Mouse (Mus musculus) E14TG2a.4 (cell line): ENCODE data around the gene Lims1.

Experiments
- H3K27me3 ChIP-seq: 2 replicates; pipeline ENCODE4 v1.6.1; 2014; ENCODE audit warnings: low read length, control low read depth; ENCODE audit not compliant: insufficient read depth
- H3K36me3 ChIP-seq: 2 replicates; pipeline ENCODE4 v1.6.1; 2014; ENCODE audit warnings: low read length, control low read depth; ENCODE audit not compliant: insufficient read depth
- H3K4me1 ChIP-seq: replicated peaks from 2 replicates; pipeline ENCODE4 v1.6.1; 2014; ENCODE audit warnings: low read depth, low read length, control low read depth
- H3K4me3 ChIP-seq: replicated peaks from 2 replicates; pipeline ENCODE4 v1.5.1; 2014; ENCODE audit warnings: mild to moderate bottlenecking, low read length
- H3K9me3 ChIP-seq: 2 replicates; pipeline ENCODE4 v1.6.1; 2014; ENCODE audit warnings: low read length, control low read depth
- CTCF ChIP-seq: conservative IDR thresholded peaks from 2 replicates; pipeline ENCODE4 v1.5.1; 2014; ENCODE audit warnings: low read length
- NANOG ChIP-seq: IDR thresholded peaks from 2 replicates; pipeline ENCODE4 v1.6.1; 2014; ENCODE audit warnings: borderline replicate concordance, low read length, mixed read lengths
- POU5F1 ChIP-seq: IDR thresholded peaks from 2 replicates; pipeline ENCODE4 v1.6.1; 2014; ENCODE audit warnings: low read length, borderline replicate concordance

Gene Lims1

DNA sequence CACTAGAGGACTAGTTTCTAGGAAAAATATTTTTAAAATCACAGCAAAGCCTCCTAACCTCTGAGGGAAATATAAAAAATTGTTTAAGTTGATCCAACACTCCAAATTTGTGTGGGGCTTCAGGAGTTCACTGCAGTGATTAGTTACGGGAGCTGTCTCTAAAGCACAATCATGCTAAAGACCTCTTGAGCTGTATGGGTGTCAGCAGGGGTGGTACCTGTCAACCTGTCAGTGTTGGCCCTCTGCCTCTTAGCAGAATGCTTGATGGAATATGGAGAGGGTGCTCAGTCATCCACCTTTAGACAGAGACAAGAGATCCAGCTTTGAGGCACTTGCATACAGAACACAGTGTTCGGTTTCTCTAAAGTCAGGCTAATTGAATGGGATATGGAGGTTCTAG is 60.5 kb downstream of the Lims1 start:
- no peak for TF ChIP-seq CTCF
- Histone ChIP-seq H3K4me3 (no peak overlapping the region), H3K9me3 (no peaks in the 10 kb centered on the region), H3K36me3 (no peaks in the 10 kb centered on the region), H3K27me3 (no peaks in the 10 kb centered on the region), H3K4me1 (no peaks in the 10 kb centered on the region)

DNA sequence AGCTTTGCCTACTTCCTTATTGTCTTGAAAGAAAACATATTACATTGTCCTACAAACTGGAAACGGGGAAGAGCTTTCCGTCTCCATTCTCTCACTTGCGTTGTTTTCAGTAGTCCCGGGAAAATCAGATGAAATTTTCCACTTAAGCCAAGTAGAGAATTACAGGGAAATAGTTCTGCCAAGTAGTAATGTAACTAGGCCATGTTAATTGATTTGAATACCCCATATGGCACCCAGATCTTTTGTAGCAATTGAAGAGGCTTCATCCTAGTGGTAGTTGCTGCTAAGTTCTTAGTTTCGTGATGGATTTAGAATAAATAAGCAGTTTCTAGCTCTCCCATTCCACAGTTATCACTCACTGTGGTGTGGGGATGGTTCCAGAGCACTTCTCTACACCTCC is 62.4 kb downstream of the Lims1 start:
- TF ChIP-seq POU5F1 (no peak), NANOG (no peak), CTCF (no peak)
- Histone ChIP-seq H3K36me3 (no peaks in the 10 kb centered on the region), H3K4me3 (no peak overlapping the region), H3K27me3 (no peaks in the 10 kb centered on the region), H3K4me1 (no peaks in the 10 kb centered on the region), H3K9me3 (no peaks in the 10 kb centered on the region)

DNA sequence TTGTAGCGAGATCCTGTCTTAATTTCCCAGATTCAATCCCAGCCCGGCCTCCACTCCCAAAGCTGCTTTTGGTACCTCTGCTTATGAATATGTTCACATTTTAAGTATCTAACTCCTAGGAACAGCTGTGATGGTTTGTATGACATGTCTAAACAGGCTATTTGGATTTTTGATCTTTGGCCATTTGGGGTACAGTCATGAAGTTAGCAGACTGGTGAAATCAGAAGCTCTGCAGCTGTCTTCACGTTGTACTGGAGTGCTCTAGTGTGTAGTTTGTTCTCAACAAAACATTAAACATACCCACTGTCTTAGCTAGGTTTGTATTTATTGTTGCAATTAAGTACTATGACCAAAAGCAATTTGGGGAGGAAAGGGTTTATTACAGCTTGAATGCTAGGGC is 63.7 kb downstream of the Lims1 start:
- Histone ChIP-seq H3K9me3 (no peaks in the 10 kb centered on the region), H3K4me3 (no peak overlapping the region), H3K27me3 (no peaks in the 10 kb centered on the region), H3K4me1 (no peaks in the 10 kb centered on the region), H3K36me3 (no peaks in the 10 kb centered on the region)
- no peak for TF ChIP-seq NANOG
- TF ChIP-seq POU5F1: no peak
- TF ChIP-seq CTCF: no peak

DNA sequence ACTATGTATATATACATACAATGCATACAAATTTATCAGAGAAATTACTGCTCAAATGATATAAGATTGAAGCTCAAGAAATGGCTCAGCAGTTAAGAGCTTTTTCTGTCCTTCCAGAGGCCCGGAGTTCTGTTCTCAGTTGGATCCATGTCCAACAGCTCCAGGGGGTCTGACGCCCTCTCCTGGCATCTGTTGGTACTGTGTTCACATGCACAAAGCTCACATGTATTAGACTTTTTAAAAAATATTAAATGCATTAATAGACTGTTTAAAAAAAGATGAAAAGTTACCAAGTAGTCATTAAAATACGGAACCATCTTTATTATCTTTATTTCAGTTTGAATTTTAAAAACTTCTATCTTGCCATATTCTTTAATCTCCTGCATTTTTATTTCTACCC is 65.4 kb downstream of the Lims1 start:
- Histone ChIP-seq H3K27me3 (no peaks in the 10 kb centered on the region), H3K36me3 (no peaks in the 10 kb centered on the region), H3K9me3 (no peaks in the 10 kb centered on the region)

DNA sequence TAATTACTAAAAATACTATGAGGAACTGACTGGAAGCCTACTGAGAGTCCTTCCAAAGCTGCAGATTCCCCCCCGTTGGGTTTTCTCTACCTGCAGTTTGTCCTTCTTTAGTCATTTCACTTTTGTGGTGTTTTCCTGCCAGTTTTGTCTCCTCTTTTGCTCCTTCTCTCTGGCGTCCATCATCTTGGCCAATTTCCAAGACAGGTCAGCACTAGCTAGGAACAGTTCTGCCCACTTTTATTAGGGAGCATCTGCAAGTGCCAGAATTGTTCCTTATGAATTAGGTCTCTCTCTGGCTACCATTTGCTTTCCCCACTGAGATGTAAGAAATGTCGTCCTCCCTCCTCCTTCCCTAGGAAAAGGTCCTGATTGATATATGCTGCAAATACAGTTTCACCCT is 65.9 kb downstream of the Lims1 start:
- H3K4me1 ChIP-seq: peaks cover 4% of the 10 kb centered on the region
- H3K9me3 ChIP-seq: no peaks in the 10 kb centered on the region
- H3K36me3 ChIP-seq: no peaks in the 10 kb centered on the region
- no peak for TF ChIP-seq NANOG
- no peak for TF ChIP-seq CTCF
- no peak for TF ChIP-seq POU5F1
- H3K27me3 ChIP-seq: no peaks in the 10 kb centered on the region
- H3K4me3 ChIP-seq: no peak overlapping the region

More for the DNA sequence above, 65.4 kb downstream of the Lims1 start:
- H3K4me1 ChIP-seq: no peaks in the 10 kb centered on the region; the same call in 1 of the 2 replicates
- TF ChIP-seq POU5F1: no peak
- TF ChIP-seq NANOG: no peak
- TF ChIP-seq CTCF: peak; percentile 61
- no peak overlapping the region for H3K4me3 ChIP-seq

DNA sequence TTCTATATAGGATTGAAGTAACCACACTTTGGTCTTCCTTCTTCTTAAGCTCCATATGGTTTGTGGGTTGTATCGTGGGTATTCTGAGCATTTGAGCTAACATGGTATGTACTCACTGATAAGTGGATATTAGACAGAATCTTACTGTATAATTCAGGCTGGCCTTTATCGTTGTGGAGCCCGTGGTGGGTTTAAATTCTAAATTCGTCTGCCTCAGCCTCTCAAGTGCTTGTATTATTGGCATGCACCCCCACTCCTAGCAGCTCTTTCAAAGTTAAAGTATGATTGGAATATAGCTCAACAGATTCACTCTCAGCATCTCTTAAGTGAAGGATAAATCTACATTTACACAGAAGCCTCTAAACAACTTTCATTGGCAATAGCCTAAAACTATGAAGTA is 69.2 kb downstream of the Lims1 start:
- H3K4me3 ChIP-seq: no peak overlapping the region
- TF ChIP-seq POU5F1 (no peak), NANOG (no peak), CTCF (no peak)
- peaks cover 2% of the 10 kb centered on the region; the same call in 1 of the 2 replicates for H3K36me3 ChIP-seq
- H3K9me3 ChIP-seq: no peaks in the 10 kb centered on the region
- H3K27me3 ChIP-seq: no peaks in the 10 kb centered on the region
- peaks cover 8% of the 10 kb centered on the region for H3K4me1 ChIP-seq

DNA sequence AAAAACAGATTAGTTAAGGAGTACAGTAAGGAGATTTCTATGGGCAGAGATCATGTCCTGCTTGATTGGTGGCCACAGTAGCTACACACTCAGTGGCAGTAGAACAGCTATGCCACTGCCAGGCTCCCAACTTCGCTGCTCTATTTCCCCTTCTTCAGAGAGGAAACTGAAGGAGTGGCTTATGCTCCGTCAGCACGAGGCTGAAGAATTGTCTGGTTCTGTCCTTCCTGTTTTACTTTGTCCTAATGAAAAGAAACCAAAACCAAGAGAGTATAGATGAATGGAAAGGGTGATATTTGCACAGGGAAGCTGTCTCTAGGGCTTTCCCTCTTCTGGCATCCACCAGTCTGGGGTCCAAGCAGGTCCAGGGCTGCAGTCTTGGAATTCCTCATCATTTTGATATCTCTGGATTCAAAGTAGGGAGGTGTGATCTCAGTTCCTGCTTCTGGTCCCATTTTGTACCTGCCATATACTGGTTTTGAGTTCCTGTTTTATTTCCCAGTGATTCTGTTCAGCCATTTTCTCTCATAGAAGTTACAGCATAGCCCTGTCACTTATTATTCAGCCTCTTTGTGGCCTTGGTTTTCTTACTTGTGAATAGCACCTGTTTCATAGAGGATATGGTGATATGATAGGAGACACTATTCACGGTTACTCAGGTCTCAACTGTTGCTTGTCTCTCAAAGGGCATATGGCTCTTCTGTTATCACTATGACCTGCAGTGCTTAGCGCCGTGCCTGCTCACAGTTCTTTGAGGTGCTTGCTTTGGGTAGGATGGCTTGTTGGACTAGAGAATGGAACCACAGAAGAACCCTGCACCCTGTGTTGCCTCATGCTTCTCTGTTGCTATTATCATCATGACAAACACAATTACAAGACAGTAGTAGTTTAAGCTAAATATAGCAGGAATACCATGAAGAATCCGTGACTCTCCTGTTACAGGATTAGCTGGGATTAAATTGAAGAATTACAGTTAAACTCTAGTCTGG is 70.1 kb downstream of the Lims1 start:
- peaks cover 2% of the 10 kb centered on the region; the same call in 1 of the 2 replicates for H3K36me3 ChIP-seq
- no peak for TF ChIP-seq NANOG
- TF ChIP-seq CTCF: no peak
- TF ChIP-seq POU5F1: no peak
- no peaks in the 10 kb centered on the region for H3K27me3 ChIP-seq
- no peak overlapping the region for H3K4me3 ChIP-seq
- peaks cover 8% of the 10 kb centered on the region for H3K4me1 ChIP-seq
- H3K9me3 ChIP-seq: no peaks in the 10 kb centered on the region

DNA sequence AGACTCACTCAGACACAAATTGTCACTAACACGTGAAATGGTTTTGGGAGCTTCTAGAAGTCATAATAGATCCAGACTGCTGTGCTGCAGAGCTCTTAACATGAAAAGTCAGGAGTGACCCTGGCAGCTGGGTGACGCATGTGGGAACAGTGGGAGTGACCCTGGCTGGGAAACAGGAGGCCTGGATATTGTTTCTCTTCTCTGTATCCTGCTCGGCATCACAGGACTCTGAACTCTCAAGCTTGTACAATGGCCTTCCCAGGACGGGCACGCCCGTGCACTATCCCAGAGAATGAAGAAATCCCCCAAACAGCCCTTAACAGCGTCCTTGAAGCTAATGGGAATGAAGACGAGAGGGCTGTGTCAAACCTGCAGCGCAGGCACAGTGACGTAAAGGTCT is 70.9 kb downstream of the Lims1 start:
- Histone ChIP-seq H3K4me3 (no peak overlapping the region), H3K4me1 (peaks cover 8% of the 10 kb centered on the region), H3K36me3 (peaks cover 8% of the 10 kb centered on the region), H3K9me3 (no peaks in the 10 kb centered on the region), H3K27me3 (no peaks in the 10 kb centered on the region)
- no peak for TF ChIP-seq POU5F1
- no peak for TF ChIP-seq CTCF
- TF ChIP-seq NANOG: no peak
